Mouse (Mus musculus) G1E (cell line): Measurements from ENCODE around the gene Osbpl10. TPM values are rescaled to one million over a fixed set of nuclear protein-coding genes. Genes with fewer than 3 reads are reported as not detected.

Experiments
- ATAC-seq: 2 replicates; pipeline ENCODE4 v1.8.0; 2016; ENCODE audit warnings: mild to moderate bottlenecking; ENCODE audit not compliant: insufficient number of reproducible peaks, poor library complexity, low FRiP score, severe bottlenecking; ENCODE audit errors: extremely low read depth
- DNase-seq: peaks from one replicate; pipeline ENCODE4 v3.0.0; 2012; ENCODE audit warnings: low spot score
- H3K27me3 ChIP-seq: 2 replicates; pipeline ENCODE4 v1.6.1; 2012; ENCODE audit warnings: mild to moderate bottlenecking, low read length, inconsistent platforms; ENCODE audit not compliant: insufficient read depth
- H3K36me3 ChIP-seq: replicated peaks from 2 replicates; pipeline ENCODE3; 2012; ENCODE audit warnings: mild to moderate bottlenecking, inconsistent platforms
- H3K4me1 ChIP-seq: 2 replicates; pipeline ENCODE4 v1.6.1; 2012; ENCODE audit warnings: low read depth, low read length, inconsistent platforms, mixed read lengths; ENCODE audit not compliant: insufficient read depth
- H3K4me3 ChIP-seq: 2 replicates; pipeline ENCODE4 v1.5.1; 2012; ENCODE audit warnings: low read depth, mild to moderate bottlenecking, inconsistent platforms, low read length, moderate library complexity, mixed read lengths
- H3K9me3 ChIP-seq: replicated peaks from 2 replicates; pipeline ENCODE4 v1.6.1; 2012; ENCODE audit warnings: inconsistent platforms
- CTCF ChIP-seq: IDR thresholded peaks from 2 replicates; pipeline ENCODE4 v1.5.1; 2012; ENCODE audit warnings: low read depth, low read length, inconsistent platforms, mixed read lengths
- GATA1 ChIP-seq: IDR thresholded peaks from 2 replicates; pipeline ENCODE4 v1.6.1; 2012; ENCODE audit warnings: borderline replicate concordance, low read length, inconsistent platforms, mixed read lengths
- GATA2 ChIP-seq: IDR thresholded peaks from 2 replicates; pipeline ENCODE4 v1.6.1; 2012; ENCODE audit warnings: low read depth, low read length, inconsistent platforms, borderline replicate concordance
- POLR2AphosphoS5 ChIP-seq: IDR thresholded peaks from 2 replicates; pipeline ENCODE4 v1.6.1; 2012; ENCODE audit warnings: low read depth, low read length, inconsistent platforms; ENCODE audit not compliant: insufficient replicate concordance
- TAL1 ChIP-seq: conservative IDR thresholded peaks from 2 replicates; pipeline ENCODE4 v1.6.1; 2012; ENCODE audit warnings: low read depth, low read length, inconsistent platforms, mixed read lengths
- polyA plus RNA-seq: library from polyadenylated mRNA; stranded (reverse); fragments of >175 nt; gene quantifications from 2 replicates; pipeline ENCODE4 v1.2.3, GENCODE M21; 2012
- total RNA-seq, 2 experiments: library from RNA; stranded (forward) in 1 of 2; stranded (reverse) in 1 of 2; fragments of 200-1000 nt in 1 of 2; fragments of >200 nt in 1 of 2; fragmentation: Nextera tagmentation in 1 of 2; gene quantifications; 2 replicates each; pipeline ENCODE4 v1.2.3; 2014 to 2017

Osbpl10 gene
- total RNA-seq (2014; fragmentation: Nextera tagmentation) = not detected in 2 replicates
- total RNA-seq (2017) = 0.05 TPM in 1 of 2 replicates, not detected in the other
- not detected in 2 replicates for polyA plus RNA-seq

DNA sequence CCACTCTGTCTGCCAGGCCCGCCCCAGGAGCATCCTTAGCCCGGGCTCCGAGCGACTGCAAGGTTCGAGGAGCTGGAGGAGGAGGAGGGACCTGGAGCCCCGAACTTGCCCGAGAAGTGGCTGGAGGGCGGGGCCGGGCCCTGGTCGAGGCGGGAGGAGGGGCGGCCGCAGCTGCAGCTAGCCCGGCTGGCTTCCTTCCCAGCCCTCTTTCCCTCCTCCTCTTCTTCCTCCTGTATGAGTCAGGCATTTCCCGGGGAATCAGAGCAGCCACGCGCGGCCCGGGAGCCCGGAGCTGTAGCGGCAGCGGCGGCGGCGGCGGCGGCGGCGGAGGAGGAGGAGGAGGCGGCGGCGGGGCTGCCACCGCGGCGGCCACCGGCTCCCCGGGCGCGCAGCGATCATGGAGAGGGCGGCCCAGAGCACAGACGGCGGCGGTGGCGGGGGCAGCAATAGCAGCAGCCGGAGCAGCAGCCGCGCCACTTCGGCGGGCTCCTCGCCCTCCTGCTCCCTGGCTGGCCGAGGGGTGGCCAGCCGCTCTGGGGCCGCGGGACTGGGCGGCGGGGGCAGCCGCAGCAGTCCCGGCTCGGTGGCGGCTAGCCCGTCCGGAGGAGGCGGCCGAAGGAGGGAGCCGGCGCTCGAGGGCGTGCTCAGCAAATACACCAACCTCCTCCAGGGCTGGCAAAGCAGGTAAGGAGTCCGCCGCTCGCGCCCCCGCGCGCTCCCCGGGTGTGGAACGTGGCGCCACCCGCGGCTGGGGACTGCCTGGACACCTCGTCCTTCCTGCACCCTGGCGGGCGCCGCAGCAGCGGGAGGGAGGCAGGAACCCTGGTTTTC lies at the start of gene Osbpl10:
Gene Osbpl10 (plus strand): TSS at position 289 of the 831 bp plus-strand sequence.
- no peaks in the 10 kb centered on the region for H3K4me1 ChIP-seq
- no peaks in the 10 kb centered on the region for H3K36me3 ChIP-seq
- no peak within 1 kb of the TSS; the same call in 1 of the 2 replicates for H3K4me3 ChIP-seq
- DNase-seq = no peak
- no peaks in the 10 kb centered on the region for H3K27me3 ChIP-seq
- TF ChIP-seq GATA1 (no peak), GATA2 (no peak), POLR2AphosphoS5 (no peak), CTCF (no peak), TAL1 (no peak)
- H3K9me3 ChIP-seq = peaks cover 55% of the 10 kb centered on the region
- ATAC-seq = no peak

GRCm38 (mm10) chr9:114930464-114931090 lies 47.8 kb upstream of the Osbpl10 start:
- no peak for ATAC-seq
- Histone ChIP-seq H3K9me3 (peaks cover 25% of the 10 kb centered on the region), H3K4me1 (peaks cover 18% of the 10 kb centered on the region), H3K36me3 (no peaks in the 10 kb centered on the region), H3K4me3 (no peak overlapping the region), H3K27me3 (no peaks in the 10 kb centered on the region)
- TF ChIP-seq GATA1 (no peak), TAL1 (no peak), POLR2AphosphoS5 (no peak), CTCF (no peak), GATA2 (no peak)
- DNase-seq = no peak

- peaks cover 18% of the 10 kb centered on the region for H3K4me1 ChIP-seq
- TF ChIP-seq TAL1 = no peak
- TF ChIP-seq GATA1 = no peak
- no peak for TF ChIP-seq CTCF
- TF ChIP-seq GATA2 = no peak
- no peak for TF ChIP-seq POLR2AphosphoS5
- peaks cover 26% of the 10 kb centered on the region for H3K9me3 ChIP-seq
- DNase-seq (no peak), ATAC-seq (no peak)
- no peaks in the 10 kb centered on the region for H3K27me3 ChIP-seq
- H3K4me3 ChIP-seq = peak overlapping the region; percentile 80
- no peaks in the 10 kb centered on the region for H3K36me3 ChIP-seq
Observed at GRCm38 (mm10) chr9:114932607-114933006, 45.8 kb upstream of the Osbpl10 start.

GRCm38 (mm10) chr9:114933037-114933722 lies 45.2 kb upstream of the Osbpl10 start:
- DNase-seq = peak; percentile 38
- Histone ChIP-seq H3K36me3 (no peaks in the 10 kb centered on the region), H3K4me3 (peak overlapping the region; percentile 80), H3K4me1 (peaks cover 18% of the 10 kb centered on the region), H3K27me3 (no peaks in the 10 kb centered on the region), H3K9me3 (peaks cover 26% of the 10 kb centered on the region)
- ATAC-seq = peak; percentile 11; the same call in 1 of the 2 replicates
- TF ChIP-seq GATA2 = no peak
- no peak for TF ChIP-seq POLR2AphosphoS5
- no peak for TF ChIP-seq CTCF
- no peak for TF ChIP-seq GATA1
- TF ChIP-seq TAL1 = no peak

DNA sequence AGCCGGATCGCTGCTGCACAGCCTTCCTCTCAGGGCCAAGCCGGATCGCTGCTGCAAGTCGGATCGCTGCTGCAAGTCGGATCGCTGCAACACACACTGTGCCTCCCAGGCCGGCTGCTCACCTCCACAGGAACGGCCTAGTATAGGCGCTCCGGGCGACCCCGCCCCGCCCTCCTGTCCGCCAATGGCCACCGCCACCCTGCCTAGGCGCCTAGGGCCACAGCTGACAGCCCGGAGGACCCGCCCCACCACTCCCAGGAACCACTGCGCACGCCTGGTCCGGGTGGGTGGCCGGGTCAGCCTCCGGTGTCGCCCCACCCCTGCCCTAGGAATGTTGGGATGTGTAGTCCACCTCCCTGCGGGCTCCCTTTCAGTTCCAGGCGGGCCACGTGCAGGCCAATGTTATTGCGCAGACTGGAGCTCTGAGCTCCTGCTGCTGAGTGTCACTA lies 44.6 kb upstream of the Osbpl10 start, which contains the start of gene Gpd1l:
Gene Gpd1l (minus strand): TSS at position 265 of the 449 bp plus-strand sequence.
- peak; percentile 95 for ATAC-seq
- peak within 1 kb of the TSS; percentile 80 for H3K4me3 ChIP-seq

DNA sequence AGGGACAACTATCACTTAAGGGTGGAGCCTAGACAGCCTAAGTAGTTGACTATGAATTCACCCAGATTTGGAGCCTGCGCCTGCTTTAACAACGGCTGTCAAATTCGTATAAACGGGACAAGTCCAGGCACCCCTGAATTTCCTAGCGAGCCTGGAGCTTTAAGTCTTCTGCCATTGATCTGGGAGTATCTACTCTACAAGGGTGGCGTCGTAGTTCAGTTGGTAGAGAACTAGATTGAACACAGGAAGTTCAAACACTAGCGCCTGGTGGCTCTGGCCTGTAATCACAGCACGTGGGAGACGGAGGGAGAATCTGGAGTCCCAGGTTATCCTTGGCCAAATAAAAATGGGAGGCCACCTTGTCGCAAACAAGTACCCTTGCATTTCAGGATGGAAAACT lies 44.1 kb upstream of the Osbpl10 start:
- ATAC-seq (no peak), DNase-seq (no peak)
- Histone ChIP-seq H3K9me3 (peaks cover 29% of the 10 kb centered on the region), H3K4me1 (peaks cover 18% of the 10 kb centered on the region), H3K27me3 (no peaks in the 10 kb centered on the region), H3K4me3 (peak overlapping the region; percentile 80; the same call in 1 of the 2 replicates), H3K36me3 (no peaks in the 10 kb centered on the region)
- TF ChIP-seq TAL1 (no peak), POLR2AphosphoS5 (no peak), GATA1 (no peak), GATA2 (no peak), CTCF (no peak)

More for the DNA sequence above, 44.6 kb upstream of the Osbpl10 start, which contains the start of gene Gpd1l:
- Histone ChIP-seq H3K9me3 (peaks cover 28% of the 10 kb centered on the region), H3K27me3 (no peaks in the 10 kb centered on the region), H3K4me1 (peaks cover 18% of the 10 kb centered on the region), H3K36me3 (no peaks in the 10 kb centered on the region)
- TF ChIP-seq GATA2 (no peak), TAL1 (no peak)
- peak; percentile 95 for DNase-seq
